Mouse (Mus musculus) forebrain, embryonic 14.5 days (tissue): ENCODE data around the gene Hydin. TPM values are rescaled to one million over a fixed set of nuclear protein-coding genes. Genes with fewer than 3 reads are reported as not detected.
A peak's percentile ranks its signal among the peaks of the same experiment; 100 is the strongest.

Source experiments
- ATAC-seq: fragments of 200-750 bp; cut with Nextera tagmentation; 2 replicates; pipeline ENCODE4 v1.8.0; 2017; ENCODE audit warnings: mild to moderate bottlenecking, moderate library complexity
- DNase-seq: peaks from one replicate; pipeline ENCODE4 v3.0.0-alpha.2; 2015; ENCODE audit warnings: low spot score
- H3K27ac ChIP-seq: fragments of 300-500 bp; sonication (generic); 2 replicates; pipeline ENCODE4 v1.5.1; 2014; ENCODE audit warnings: low read depth, mild to moderate bottlenecking, control low read depth, low read length, moderate library complexity
- H3K27me3 ChIP-seq: fragments of 300-500 bp; sonication (generic); replicated peaks from 2 replicates; pipeline ENCODE4 v1.6.1; 2014; ENCODE audit warnings: low read length, control low read depth, mixed read lengths; ENCODE audit not compliant: control insufficient read depth, insufficient read depth
- H3K36me3 ChIP-seq: fragments of 300-500 bp; sonication (generic); 2 replicates; pipeline ENCODE4 v1.6.1; 2014; ENCODE audit warnings: low read length, control low read depth; ENCODE audit not compliant: control insufficient read depth, insufficient read depth
- H3K4me1 ChIP-seq: fragments of 300-500 bp; sonication (generic); 2 replicates; pipeline ENCODE4 v1.6.1; 2014; ENCODE audit warnings: antibody characterized with exemption, low read length, control low read depth; ENCODE audit not compliant: control insufficient read depth, insufficient read depth
- H3K4me2 ChIP-seq: fragments of 300-500 bp; sonication (generic); 2 replicates; pipeline ENCODE4 v1.6.1; 2014; ENCODE audit warnings: mild to moderate bottlenecking, control low read depth, low read length
- H3K4me3 ChIP-seq: fragments of 300-500 bp; sonication (generic); 2 replicates; pipeline ENCODE4 v1.5.1; 2014; ENCODE audit warnings: low read depth, low read length, control low read depth
- H3K9ac ChIP-seq: fragments of 300-500 bp; sonication (generic); 2 replicates; pipeline ENCODE4 v1.6.1; 2014; ENCODE audit warnings: mild to moderate bottlenecking, low read length, control low read depth, moderate library complexity
- H3K9me3 ChIP-seq: fragments of 300-500 bp; sonication (generic); replicated peaks from 2 replicates; pipeline ENCODE4 v1.6.1; 2016; ENCODE audit warnings: low read length, control low read depth, mixed read lengths; ENCODE audit not compliant: control insufficient read depth
- WGBS: fragments of 180-500 bp; shearing (Covaris S2); extraction: QIAGEN DNeasy Blood & Tissue Kit; methylation state at CpG from one replicate; pipeline ENCODE4 v1.1.7; 2014; 5-methylcytosine and 5-hydroxymethylcytosine counted together
- polyA plus RNA-seq: library from polyadenylated mRNA; unstranded; fragments of >200 nt; fragmentation: Nextera tagmentation; extraction: Ambion mirVana; gene quantifications from 2 replicates; pipeline ENCODE4 v1.2.1, GENCODE M21; 2014

Hydin gene
- polyA plus RNA-seq, 1 experiment from 2014 or later: 0.13 TPM

DNA sequence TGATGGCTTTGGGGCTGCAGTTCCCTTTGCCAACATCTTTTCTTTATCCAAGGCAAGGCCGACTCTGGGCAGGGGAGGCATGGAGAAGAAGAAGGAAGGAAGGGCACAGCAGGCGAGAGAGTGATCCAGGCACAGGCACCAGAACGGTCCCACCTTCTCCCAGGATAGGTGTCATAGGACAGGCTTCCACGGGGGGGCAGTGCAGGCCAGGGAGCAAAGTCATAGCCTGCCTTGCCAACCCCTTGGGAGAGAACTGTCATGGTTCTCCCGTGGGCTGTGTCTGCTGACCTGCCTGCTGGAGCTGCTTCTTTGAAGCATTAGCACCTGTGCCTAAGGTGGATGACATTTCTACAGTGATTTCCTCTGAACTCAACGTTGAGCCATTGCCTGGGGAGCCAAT, 379.3 kb downstream of the Hydin start:
- Histone ChIP-seq H3K4me2 (no peak overlapping the region), H3K27me3 (no peaks in the 10 kb centered on the region), H3K9me3 (no peaks in the 10 kb centered on the region), H3K4me3 (no peak overlapping the region), H3K9ac (no peak overlapping the region), H3K36me3 (peaks cover 35% of the 10 kb centered on the region), H3K4me1 (no peaks in the 10 kb centered on the region), H3K27ac (no peak overlapping the region)
- WGBS: 37% methylated on average over 6 of the region's 6 CpGs
- ATAC-seq: 0 out of 2 replicates have a peak, but pooled peaks have one; percentile 34
- peak; percentile 66 for DNase-seq

- Histone ChIP-seq H3K9ac (no peak overlapping the region), H3K4me1 (no peaks in the 10 kb centered on the region), H3K4me3 (no peak overlapping the region), H3K4me2 (no peak overlapping the region), H3K9me3 (no peaks in the 10 kb centered on the region), H3K27ac (no peak overlapping the region), H3K27me3 (no peaks in the 10 kb centered on the region), H3K36me3 (peaks cover 39% of the 10 kb centered on the region)
- WGBS: 93% methylated on average over 3 of the region's 3 CpGs
- DNase-seq: no peak
- no peak for ATAC-seq
Observed at GRCm38 (mm10) chr8:110648577-110648976, 381.8 kb downstream of the Hydin start.

GRCm38 (mm10) chr8:110649286-110649685, 382.5 kb downstream of the Hydin start:
- Histone ChIP-seq H3K36me3 (peaks cover 36% of the 10 kb centered on the region), H3K27ac (no peak overlapping the region), H3K9ac (no peak overlapping the region), H3K27me3 (no peaks in the 10 kb centered on the region), H3K4me1 (no peaks in the 10 kb centered on the region), H3K4me2 (no peak overlapping the region), H3K9me3 (no peaks in the 10 kb centered on the region), H3K4me3 (no peak overlapping the region)
- ATAC-seq (no peak), DNase-seq (no peak)
- 92% methylated on average over 6 of the region's 6 CpGs for WGBS

- Histone ChIP-seq H3K9ac (no peak overlapping the region), H3K4me3 (no peak overlapping the region), H3K36me3 (peaks cover 29% of the 10 kb centered on the region), H3K27ac (no peak overlapping the region), H3K4me2 (no peak overlapping the region), H3K4me1 (no peaks in the 10 kb centered on the region), H3K27me3 (no peaks in the 10 kb centered on the region), H3K9me3 (no peaks in the 10 kb centered on the region)
- ATAC-seq (no peak), DNase-seq (no peak)
- WGBS: 91% methylated on average over 9 of the region's 9 CpGs
Observed at GRCm38 (mm10) chr8:110650838-110651237, 384.1 kb downstream of the Hydin start.

GRCm38 (mm10) chr8:110651847-110652246, 385.1 kb downstream of the Hydin start:
- Histone ChIP-seq H3K4me2 (no peak overlapping the region), H3K36me3 (peaks cover 26% of the 10 kb centered on the region), H3K27me3 (no peaks in the 10 kb centered on the region), H3K4me3 (no peak overlapping the region), H3K27ac (no peak overlapping the region), H3K4me1 (no peaks in the 10 kb centered on the region), H3K9ac (no peak overlapping the region), H3K9me3 (no peaks in the 10 kb centered on the region)
- DNase-seq (no peak), ATAC-seq (no peak)
- WGBS: 87% methylated on average over 4 of the region's 4 CpGs

DNA sequence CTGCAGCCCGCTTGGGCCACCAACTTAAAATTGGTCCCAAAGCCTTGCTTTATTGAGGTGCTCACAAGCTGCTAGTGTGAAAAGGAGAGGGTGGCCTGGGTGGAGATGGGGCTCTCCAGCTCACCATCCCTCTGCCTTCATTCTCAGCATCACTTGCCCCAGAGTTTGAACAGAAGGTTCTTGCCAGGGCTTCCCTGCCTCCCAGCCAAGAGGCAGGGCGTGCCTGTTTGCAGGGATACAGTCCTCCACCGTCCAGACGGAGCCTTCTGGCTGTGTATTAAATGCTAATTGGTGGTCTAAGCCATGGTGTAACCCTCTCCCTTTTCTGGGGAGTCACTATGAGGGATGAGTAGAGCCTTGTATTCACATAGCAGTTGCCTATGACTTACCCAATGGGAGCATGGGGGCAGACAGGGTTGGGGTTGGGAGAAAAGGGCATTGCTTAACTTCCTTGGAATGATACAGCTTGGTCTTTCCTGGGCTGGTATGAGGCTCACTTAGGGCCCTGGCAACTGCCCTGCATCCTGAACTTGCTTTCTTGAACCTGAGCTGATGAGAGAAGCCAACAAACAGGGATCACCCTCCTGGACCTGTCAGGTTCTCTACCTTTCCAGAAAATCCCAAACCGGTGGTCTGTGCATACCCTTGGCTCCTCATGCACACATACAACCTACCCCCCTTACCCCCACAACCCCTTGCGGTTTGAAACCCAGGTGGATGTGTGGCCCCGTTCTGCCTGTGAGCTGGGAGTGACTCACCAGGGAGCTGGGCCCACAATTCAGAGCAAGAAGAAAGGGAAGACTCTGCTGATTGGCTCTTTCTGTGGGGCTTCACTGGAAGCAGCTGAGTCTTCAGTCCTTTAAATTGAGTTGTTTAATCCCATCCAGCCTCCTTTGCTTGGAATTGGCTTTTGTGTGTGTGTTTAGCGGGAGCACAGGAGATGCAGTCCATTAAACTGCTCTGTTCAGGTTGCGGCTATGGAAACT, 387.6 kb downstream of the Hydin start:
- no peak overlapping the region for H3K4me2 ChIP-seq
- H3K4me1 ChIP-seq: no peaks in the 10 kb centered on the region
- H3K27me3 ChIP-seq: no peaks in the 10 kb centered on the region
- WGBS: 52% methylated on average over 9 of the region's 9 CpGs
- no peak overlapping the region for H3K27ac ChIP-seq
- ATAC-seq (no peak), DNase-seq (no peak)
- H3K4me3 ChIP-seq: no peak overlapping the region
- no peak overlapping the region for H3K9ac ChIP-seq
- no peaks in the 10 kb centered on the region for H3K9me3 ChIP-seq
- peaks cover 34% of the 10 kb centered on the region for H3K36me3 ChIP-seq

DNA sequence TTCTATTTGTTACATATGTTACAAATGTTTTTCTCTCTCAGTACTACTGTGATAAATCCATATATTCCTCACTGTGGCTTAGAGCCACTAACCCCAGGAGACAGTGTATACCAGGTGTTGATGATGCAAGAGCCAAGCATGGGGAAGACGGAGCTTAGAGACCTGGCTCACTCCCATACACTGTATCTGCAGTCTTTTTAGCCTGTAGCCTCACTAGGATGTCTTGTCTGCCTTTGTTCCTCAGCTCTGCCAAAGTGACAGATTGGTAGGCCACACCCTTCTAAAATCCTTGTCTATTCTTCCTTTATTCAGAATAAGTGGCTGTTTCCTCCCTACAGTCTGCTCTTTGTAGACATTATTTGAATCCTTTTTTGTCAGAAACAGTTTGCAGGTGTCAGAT, 389.1 kb downstream of the Hydin start:
- Histone ChIP-seq H3K36me3 (peaks cover 30% of the 10 kb centered on the region), H3K27ac (no peak overlapping the region), H3K9ac (no peak overlapping the region), H3K9me3 (no peaks in the 10 kb centered on the region), H3K27me3 (no peaks in the 10 kb centered on the region), H3K4me2 (no peak overlapping the region), H3K4me1 (no peaks in the 10 kb centered on the region), H3K4me3 (no peak overlapping the region)
- ATAC-seq (no peak), DNase-seq (peak; percentile 41)
- 64% methylated on average over 1 of the region's 1 CpGs for WGBS

GRCm38 (mm10) chr8:110657661-110658060, 390.9 kb downstream of the Hydin start:
- DNase-seq (no peak), ATAC-seq (no peak)
- Histone ChIP-seq H3K27me3 (no peaks in the 10 kb centered on the region), H3K9me3 (no peaks in the 10 kb centered on the region), H3K4me2 (no peak overlapping the region), H3K9ac (no peak overlapping the region), H3K4me3 (no peak overlapping the region), H3K4me1 (no peaks in the 10 kb centered on the region), H3K36me3 (peaks cover 25% of the 10 kb centered on the region), H3K27ac (no peak overlapping the region)
- 90% methylated on average over 2 of the region's 2 CpGs for WGBS
